ENCODE assay signal across 23 mouse cellular contexts in the genomic region with DNA sequence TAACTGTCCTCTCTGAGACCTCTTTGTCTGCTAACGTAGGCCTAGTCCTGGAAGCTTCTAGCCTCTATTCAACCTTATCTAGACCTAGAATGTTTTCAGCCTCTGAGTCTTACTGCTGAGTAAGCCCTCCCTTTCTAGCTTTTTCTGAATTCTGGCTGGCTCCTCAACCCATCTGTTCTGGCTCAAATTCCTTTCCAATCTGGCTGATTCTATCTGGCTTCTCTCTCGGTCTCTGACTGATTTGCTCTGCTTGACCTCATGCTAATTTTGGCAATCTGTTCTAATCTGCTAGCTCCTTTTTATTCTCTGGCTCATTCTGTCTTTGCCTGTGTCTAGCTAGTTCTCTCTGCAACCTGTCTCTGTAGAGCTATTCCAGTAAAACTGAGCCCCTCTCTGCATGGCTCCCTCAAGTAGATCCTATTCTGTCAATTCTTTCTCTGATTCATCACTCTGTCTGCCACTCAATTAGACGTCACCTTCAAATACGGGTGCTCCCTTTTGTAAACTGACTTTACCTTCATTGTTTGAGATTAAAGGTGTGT. TPM values are rescaled to one million over a fixed set of nuclear protein-coding genes. Genes with fewer than 3 reads are reported as not detected.
A peak's percentile ranks its signal among the peaks of the same experiment; 100 is the strongest.
DNase-seq lines count a peak whose midpoint lies in the region; ATAC-seq and TF ChIP-seq lines count a peak whose summit lies in the region.
"Had no signal": no experiment of that assay in that cellular context is flagged by ENCODE, and none has a peak within 500 bp of the region (broad histone marks: within the 10 kb centered on the region; RNA-seq: fewer than 3 reads in every experiment).

No protein-coding gene starts in this region.

- H3K9ac ChIP-seq in forebrain, embryonic 14.5 days (ENCODE audit: low read length), result no peak overlapping the region
- H3K9ac ChIP-seq: hindbrain, embryonic 15.5 days; limb, embryonic 12.5 days; liver, postnatal 0 days; neural tube, embryonic 15.5 days had no signal

- peak; percentile 70 for DNase-seq in forebrain, embryonic 14.5 days (ENCODE audit: low spot score)
- no peak for DNase-seq in forebrain, embryonic 10.5 days (ENCODE audit: extremely low spot score, low spot score)
- peak; percentile 6 for DNase-seq in NIH3T3 (ENCODE audit: low read depth)
- peak; percentile 76 for DNase-seq in cerebellum, adult 11-12 months
- DNase-seq in cerebellum, postnatal 10 days, result peak; percentile 78 to 81
- no peak for DNase-seq in kidney, postnatal 10 days
- no peak for DNase-seq in left cerebral cortex, adult 2 months (ENCODE audit: extremely low spot score in 1 of 2, low spot score in 2 of 2)
- DNase-seq in kidney, adult 9 months, result no peak
- DNase-seq: adrenal gland, postnatal 36 days; gastrocnemius, adult 2 months; liver, postnatal 0 days; lung, postnatal 10 days; right cerebral cortex, adult 18-20 months; right cerebral cortex, postnatal 4 days; thymus, adult 2 months; thymus, postnatal 4 days had no signal

- no peak overlapping the region for H3K4me3 ChIP-seq in forebrain, embryonic 14.5 days (ENCODE audit: low read depth, low read length)
- no peak overlapping the region for H3K4me3 ChIP-seq in forebrain, embryonic 10.5 days
- H3K4me3 ChIP-seq in left cerebral cortex, adult 2 months, result no peak overlapping the region
- H3K4me3 ChIP-seq: gastrocnemius, adult 2 months; hindbrain, embryonic 15.5 days; limb, embryonic 12.5 days; neural tube, embryonic 15.5 days had no signal

- H3K27me3 ChIP-seq in forebrain, embryonic 14.5 days (replicated peaks; ENCODE audit: control insufficient read depth, insufficient read depth, low read length), result no peaks in the 10 kb centered on the region
- no peaks in the 10 kb centered on the region for H3K27me3 ChIP-seq in forebrain, embryonic 10.5 days (ENCODE audit: poor library complexity, severe bottlenecking)
- H3K27me3 ChIP-seq: hindbrain, embryonic 15.5 days; limb, embryonic 12.5 days; neural tube, embryonic 15.5 days had no signal

- peak; percentile 46; the same call in 1 of the 2 replicates for ATAC-seq in forebrain, embryonic 14.5 days
- ATAC-seq: CD4-positive, CD25-positive, alpha-beta regulatory T cell, adult 4 months; intestine, postnatal 0 days; liver, postnatal 0 days had no signal

- no peaks in the 10 kb centered on the region for H3K9me3 ChIP-seq in forebrain, embryonic 14.5 days (replicated peaks; ENCODE audit: control insufficient read depth, low read length)
- H3K9me3 ChIP-seq in forebrain, embryonic 10.5 days, result no peaks in the 10 kb centered on the region
- H3K9me3 ChIP-seq: hindbrain, embryonic 15.5 days; limb, embryonic 12.5 days; neural tube, embryonic 15.5 days had no signal

- WGBS in forebrain, embryonic 14.5 days, result 68% methylated on average over 4 of the region's 4 CpGs
- WGBS in forebrain, embryonic 10.5 days, result 91% methylated on average over 4 of the region's 4 CpGs

- no peak overlapping the region for H3K4me2 ChIP-seq in forebrain, embryonic 14.5 days (ENCODE audit: low read length)
- H3K4me2 ChIP-seq: hindbrain, embryonic 15.5 days; limb, embryonic 12.5 days; liver, embryonic 11.5 days; midbrain, embryonic 11.5 days; neural tube, embryonic 15.5 days had no signal

- no peak for TF ChIP-seq CTCF in left cerebral cortex, adult 2 months (IDR thresholded peaks at IDR 0.05)

- H3K4me1 ChIP-seq in forebrain, embryonic 14.5 days (ENCODE audit: control insufficient read depth, insufficient read depth, low read length), result no peaks in the 10 kb centered on the region
- H3K4me1 ChIP-seq in forebrain, embryonic 10.5 days, result no peaks in the 10 kb centered on the region
- H3K4me1 ChIP-seq: hindbrain, embryonic 15.5 days; limb, embryonic 12.5 days; neural tube, embryonic 15.5 days had no signal

- intact Hi-C loops in left cerebral cortex, adult 2 months (cut with DNase I), result no loop called here

- no peaks in the 10 kb centered on the region for H3K36me3 ChIP-seq in forebrain, embryonic 14.5 days (ENCODE audit: control insufficient read depth, insufficient read depth, low read length)
- H3K36me3 ChIP-seq in forebrain, embryonic 10.5 days (replicated peaks), result no peaks in the 10 kb centered on the region; the same call in 1 of the 2 replicates
- H3K36me3 ChIP-seq: limb, embryonic 12.5 days; neural tube, embryonic 15.5 days had no signal

- H3K27ac ChIP-seq in forebrain, embryonic 14.5 days (ENCODE audit: low read depth, low read length), result peak overlapping the region; percentile 44; the same call in 1 of the 2 replicates
- H3K27ac ChIP-seq in forebrain, embryonic 10.5 days, result no peak overlapping the region
- no peak overlapping the region for H3K27ac ChIP-seq in left cerebral cortex, adult 2 months
- H3K27ac ChIP-seq: gastrocnemius, adult 2 months; hindbrain, embryonic 15.5 days; limb, embryonic 12.5 days; neural tube, embryonic 15.5 days had no signal

RNA-seq across cellular contexts. Expression of a gene that starts 20.6 kb away (rescaled TPM):
- 188 and 204 TPM in 2 replicates for polyA plus RNA-seq in forebrain, embryonic 14.5 days (2014; fragmentation: Nextera tagmentation; extraction: Ambion mirVana)
- 127 and 128 TPM in 2 replicates for polyA plus RNA-seq in forebrain, embryonic 10.5 days (2016; fragmentation: Nextera tagmentation; extraction: Ambion mirVana)
- 10 to 100 TPM; 68.4 to 72.4 TPM for total RNA-seq in left cerebral cortex, adult 2 months (2021)

RNA-seq across cellular contexts. Expression of a gene that starts 26.3 kb away (rescaled TPM):
- polyA plus RNA-seq in forebrain, embryonic 14.5 days (2014; fragmentation: Nextera tagmentation; extraction: Ambion mirVana), result 1.1 and 1.4 TPM in 2 replicates
- 1.0 and 1.1 TPM in 2 replicates for polyA plus RNA-seq in forebrain, embryonic 10.5 days (2016; fragmentation: Nextera tagmentation; extraction: Ambion mirVana)
- 1 to 10 TPM; 1.4 to 2.1 TPM for total RNA-seq in left cerebral cortex, adult 2 months (2021)
- polyA plus RNA-seq: CD4-positive, CD25-positive, alpha-beta regulatory T cell, adult 4 months had no signal

RNA-seq across cellular contexts. Expression of a gene that starts 34.5 kb away (rescaled TPM):
- 0.60 and 1.4 TPM in 2 replicates for polyA plus RNA-seq in forebrain, embryonic 14.5 days (2014; fragmentation: Nextera tagmentation; extraction: Ambion mirVana)
- 1.3 and 1.8 TPM in 2 replicates for polyA plus RNA-seq in forebrain, embryonic 10.5 days (2016; fragmentation: Nextera tagmentation; extraction: Ambion mirVana)
- total RNA-seq in left cerebral cortex, adult 2 months (2021), result 1 to 10 TPM; 2.3 to 2.8 TPM
- polyA plus RNA-seq: CD4-positive, CD25-positive, alpha-beta regulatory T cell, adult 4 months; liver, postnatal 0 days had no signal

RNA-seq across cellular contexts. Expression of a gene that starts 38.3 kb away (rescaled TPM):
- 520 and 536 TPM in 2 replicates for polyA plus RNA-seq in forebrain, embryonic 14.5 days (2014; fragmentation: Nextera tagmentation; extraction: Ambion mirVana)
- 851 and 879 TPM in 2 replicates for polyA plus RNA-seq in forebrain, embryonic 10.5 days (2016; fragmentation: Nextera tagmentation; extraction: Ambion mirVana)
- 10 to 100 TPM; 49.5 to 61.2 TPM for total RNA-seq in left cerebral cortex, adult 2 months (2021)

Comparison
In these comparisons a context has a peak if more than half of its experiments do, and no peak if none do; other contexts are left out.
1. DNase-seq: peak in forebrain, embryonic 14.5 days (single experiment), NIH3T3 (single experiment), cerebellum, adult 11-12 months (single experiment) and cerebellum, postnatal 10 days (2 of 2); none in forebrain, embryonic 10.5 days (single experiment), kidney, postnatal 10 days (single experiment), left cerebral cortex, adult 2 months (0 of 2) and kidney, adult 9 months (single experiment).